Mouse (Mus musculus) heart, postnatal 0 days (tissue): Measurements from ENCODE around the gene Gab2.

ENCODE experiments used
- CTCF ChIP-seq: IDR thresholded peaks from 2 replicates; pipeline ENCODE4 v1.5.1; 2016; ENCODE audit warnings: antibody characterized with exemption, control low read depth, low read depth
- EP300 ChIP-seq: IDR thresholded peaks from 2 replicates; pipeline ENCODE4 v1.6.1; 2016; ENCODE audit warnings: antibody characterized with exemption, low read depth

- TF ChIP-seq EP300 (no peak), CTCF (no peak)
Observed at GRCm38 (mm10) chr7:97317706-97318105, 236.3 kb downstream of the Gab2 start.
